Mouse (Mus musculus): ENCODE measurements at regions not wholly inside any gene's neighbourhood (a gene's known extent, or its start where the extent isn't known, plus 50 kb on each side); places are given as distances from the start of the nearest gene placed in this dataset.

- TF ChIP-seq CTCF (IDR thresholded peaks at IDR 0.05; ENCODE audit: control insufficient read depth, insufficient read depth, insufficient read length) = no peak
- TF ChIP-seq USF1 (IDR thresholded peaks at IDR 0.05; ENCODE audit: low read depth) = no peak
- TF ChIP-seq MAX (IDR thresholded peaks at IDR 0.05) = no peak
- no peak for TF ChIP-seq MYOD1 (IDR thresholded peaks at IDR 0.05; ENCODE audit: control insufficient read depth, insufficient read length, low read depth)
- no peak for TF ChIP-seq MYOG (IDR thresholded peaks at IDR 0.05; ENCODE audit: control insufficient read depth, extremely low read depth, insufficient read length)
- no peak for TF ChIP-seq CEBPB (IDR thresholded peaks at IDR 0.05; ENCODE audit: low read depth)
- TF ChIP-seq FOSL1 (IDR thresholded peaks at IDR 0.05; ENCODE audit: insufficient read depth, low read length, poor library complexity, severe bottlenecking) = no peak
These were observed 196.3 kb upstream of the Atp2b1 start for GRCm38 (mm10) chr10:98717856-98718255.

Measured in C2C12 (cell line).